In genomic region chr7:35317729-35318609, GRCm38 (mm10) we compare ENCODE assay signal across 8 mouse cellular contexts. TPM values are rescaled to one million over a fixed set of nuclear protein-coding genes. Genes with fewer than 3 reads are reported as not detected.
DNase-seq lines count a peak whose midpoint lies in the region; ATAC-seq lines count a peak whose summit lies in the region.

Gene Gpatch1, minus strand, starts transcription at chr7:35318440.

- no peaks in the 10 kb centered on the region for H3K36me3 ChIP-seq in hindbrain, embryonic 15.5 days

- H3K9me3 ChIP-seq in hindbrain, embryonic 15.5 days: no peaks in the 10 kb centered on the region

- 1% methylated on average over 39 of the region's 39 CpGs for WGBS in hindbrain, embryonic 15.5 days

- peak within 1 kb of the TSS; percentile 58 for H3K4me3 ChIP-seq in hindbrain, embryonic 15.5 days

- ATAC-seq in hindbrain, embryonic 15.5 days (ENCODE audit: low FRiP score, low read depth): peak; percentile 87

- H3K4me2 ChIP-seq in hindbrain, embryonic 15.5 days: peak within 1 kb of the TSS; percentile 76

- peak within 1 kb of the TSS; percentile 76 for H3K27ac ChIP-seq in hindbrain, embryonic 15.5 days (replicated peaks)

- H3K27me3 ChIP-seq in hindbrain, embryonic 15.5 days: no peaks in the 10 kb centered on the region

- peak within 1 kb of the TSS; percentile 61 for H3K9ac ChIP-seq in hindbrain, embryonic 15.5 days

- peaks cover 18% of the 10 kb centered on the region for H3K4me1 ChIP-seq in hindbrain, embryonic 15.5 days (replicated peaks)

- peak; percentile 84 for DNase-seq in T-cell, adult 2 months (ENCODE audit: low spot score)
- peak; percentile 96 to 98 for DNase-seq in cerebellum, postnatal 36 days
- peak; percentile 96 for DNase-seq in frontal cortex, postnatal 36 days (ENCODE audit: low spot score in 2 of 2)
- peak; percentile 88 for DNase-seq in left cerebral cortex, adult 11 months (ENCODE audit: low spot score)
- DNase-seq in lung, postnatal 36 days: peak; percentile 97
- peak; percentile 96 for DNase-seq in retina, embryonic 14.5 days (ENCODE audit: low spot score)
- peak; percentile 89 to 95 for DNase-seq in thymus, postnatal 36 days

RNA-seq across cellular contexts. Expression of gene Gpatch1, which starts in this region (rescaled TPM):
- 17.9 and 20.0 TPM in 2 replicates for polyA plus RNA-seq in hindbrain, embryonic 15.5 days (2015; fragmentation: Nextera tagmentation; extraction: Ambion mirVana)

Comparison
In these comparisons a context has a peak if more than half of its experiments do, and no peak if none do; other contexts are left out.
1. Peak in every context shown above with its lines: DNase-seq, ATAC-seq, H3K4me3 ChIP-seq and H3K27ac ChIP-seq.